Mouse (Mus musculus): ENCODE results near the gene Gpank1. TPM values are rescaled to one million over a fixed set of nuclear protein-coding genes. Genes with fewer than 3 reads are reported as not detected.
"Not testable (repeated sequence)": the region's sequence is repeated elsewhere in the genome, so short reads cannot be mapped to it uniquely, and the experiment has no call there.

Gene Gpank1
- polyA plus RNA-seq, 1 experiment from 2014 or later = 19.1 TPM

- peaks cover 37% of the 10 kb centered on the region for H3K36me3 ChIP-seq
- no peak overlapping the region for H3K9ac ChIP-seq
- 57% methylated on average over 6 of the region's 6 CpGs for WGBS
- no peak overlapping the region for H3K27ac ChIP-seq
- ATAC-seq (ENCODE audit: insufficient read depth, low FRiP score, low read depth) = 0 out of 2 replicates have a peak, but pooled peaks have one; percentile 12
- H3K4me2 ChIP-seq = no peak overlapping the region
- H3K4me1 ChIP-seq = peaks cover 3% of the 10 kb centered on the region; the same call in 1 of the 2 replicates
- no peak overlapping the region for H3K4me3 ChIP-seq (replicated peaks)
- H3K27me3 ChIP-seq (replicated peaks) = no peaks in the 10 kb centered on the region
- H3K9me3 ChIP-seq = no peaks in the 10 kb centered on the region
Measured at GRCm38 (mm10) chr17:35103221-35103690, 18.0 kb upstream of the Gpank1 start.

GRCm38 (mm10) chr17:35104079-35104478 is 17.2 kb upstream of the Gpank1 start:
- Histone ChIP-seq H3K9me3 (no peaks in the 10 kb centered on the region), H3K9ac (no peak overlapping the region), H3K4me1 (peaks cover 3% of the 10 kb centered on the region; the same call in 1 of the 2 replicates), H3K27me3 (replicated peaks) (no peaks in the 10 kb centered on the region), H3K27ac (no peak overlapping the region), H3K4me3 (replicated peaks) (no peak overlapping the region), H3K4me2 (no peak overlapping the region), H3K36me3 (peaks cover 34% of the 10 kb centered on the region)
- WGBS = 91% methylated on average over 7 of the region's 7 CpGs
- no peak for ATAC-seq (ENCODE audit: insufficient read depth, low FRiP score, low read depth)

- no peak overlapping the region for H3K4me2 ChIP-seq
- no peak overlapping the region for H3K9ac ChIP-seq
- no peaks in the 10 kb centered on the region for H3K27me3 ChIP-seq (replicated peaks)
- no peaks in the 10 kb centered on the region for H3K9me3 ChIP-seq
- peak; percentile 72; the same call in 1 of the 2 replicates for ATAC-seq (ENCODE audit: insufficient read depth, low FRiP score, low read depth)
- 67% methylated on average over 6 of the region's 6 CpGs for WGBS
- H3K4me3 ChIP-seq (replicated peaks) = no peak overlapping the region
- no peak overlapping the region for H3K27ac ChIP-seq
- H3K4me1 ChIP-seq = peaks cover 3% of the 10 kb centered on the region; the same call in 1 of the 2 replicates
- peaks cover 29% of the 10 kb centered on the region for H3K36me3 ChIP-seq
Measured at GRCm38 (mm10) chr17:35104754-35105153, 16.5 kb upstream of the Gpank1 start.

- H3K27me3 ChIP-seq (replicated peaks) = no peaks in the 10 kb centered on the region
- whole genome bisulfite sequencing = 26% methylated on average over 13 of the region's 13 CpGs
- no peak for ATAC-seq (ENCODE audit: insufficient read depth, low FRiP score, low read depth)
- H3K4me3 ChIP-seq (replicated peaks) = no peak overlapping the region
- no peaks in the 10 kb centered on the region for H3K9me3 ChIP-seq
- peaks cover 19% of the 10 kb centered on the region for H3K36me3 ChIP-seq
- no peak overlapping the region for H3K27ac ChIP-seq
- no peak overlapping the region for H3K9ac ChIP-seq
- 0 out of 2 replicates have a peak overlapping the region, but pooled peaks have one; percentile 21 for H3K4me2 ChIP-seq
- H3K4me1 ChIP-seq = peaks cover 3% of the 10 kb centered on the region; the same call in 1 of the 2 replicates
Measured at GRCm38 (mm10) chr17:35105740-35106389, 15.4 kb upstream of the Gpank1 start.

- Histone ChIP-seq H3K4me2 (no peak overlapping the region), H3K4me1 (peaks cover 3% of the 10 kb centered on the region; the same call in 1 of the 2 replicates), H3K27me3 (replicated peaks) (no peaks in the 10 kb centered on the region), H3K27ac (no peak overlapping the region), H3K36me3 (peaks cover 13% of the 10 kb centered on the region), H3K9me3 (no peaks in the 10 kb centered on the region), H3K9ac (no peak overlapping the region), H3K4me3 (replicated peaks) (no peak overlapping the region)
- WGBS = 64% methylated on average over 3 of the region's 3 CpGs
- ATAC-seq (ENCODE audit: insufficient read depth, low FRiP score, low read depth) = no peak
Measured at GRCm38 (mm10) chr17:35106522-35106921, 14.7 kb upstream of the Gpank1 start.

GRCm38 (mm10) chr17:35108097-35108496 is 13.2 kb upstream of the Gpank1 start, which contains the start of gene Ly6g5c:
Gene Ly6g5c, plus strand, starts transcription at chr17:35108279.
- no peak within 1 kb of the TSS for H3K4me2 ChIP-seq
- H3K4me1 ChIP-seq = peaks cover 3% of the 10 kb centered on the region; the same call in 1 of the 2 replicates
- no peak within 1 kb of the TSS for H3K9ac ChIP-seq
- H3K36me3 ChIP-seq = 0 out of 2 replicates have a peak, but pooled peaks cover 2% of the 10 kb centered on the region
- H3K27me3 ChIP-seq (replicated peaks) = no peaks in the 10 kb centered on the region
- no peak within 1 kb of the TSS for H3K27ac ChIP-seq
- ATAC-seq (ENCODE audit: insufficient read depth, low FRiP score, low read depth) = no peak
- no peak within 1 kb of the TSS for H3K4me3 ChIP-seq (replicated peaks)
- H3K9me3 ChIP-seq = no peaks in the 10 kb centered on the region
- WGBS = 75% methylated on average over 6 of the region's 6 CpGs

- H3K4me1 ChIP-seq = no peaks in the 10 kb centered on the region
- no peak overlapping the region for H3K27ac ChIP-seq
- 72% methylated on average over 9 of the region's 9 CpGs for WGBS
- H3K4me3 ChIP-seq (replicated peaks) = no peak overlapping the region
- H3K27me3 ChIP-seq (replicated peaks) = no peaks in the 10 kb centered on the region
- H3K36me3 ChIP-seq = peaks cover 7% of the 10 kb centered on the region; the same call in 1 of the 2 replicates
- H3K9me3 ChIP-seq = no peaks in the 10 kb centered on the region
- H3K9ac ChIP-seq = no peak overlapping the region
- H3K4me2 ChIP-seq = no peak overlapping the region
- ATAC-seq (ENCODE audit: insufficient read depth, low FRiP score, low read depth) = no peak
Measured at GRCm38 (mm10) chr17:35111774-35112173, 9.5 kb upstream of the Gpank1 start.

GRCm38 (mm10) chr17:35115046-35116019 is 5.9 kb upstream of the Gpank1 start, which contains the start of gene Ly6g5b:
Gene Ly6g5b, minus strand, starts transcription at chr17:35115428.
- H3K36me3 ChIP-seq = peaks cover 26% of the 10 kb centered on the region

GRCm38 (mm10) chr17:35120745-35121142 is 511 bp upstream of the Gpank1 start:
- peak overlapping the region; percentile 82 for H3K4me3 ChIP-seq (replicated peaks)
- ATAC-seq (ENCODE audit: insufficient read depth, low FRiP score, low read depth) = peak; percentile 0; the same call in 1 of the 2 replicates
- no peaks in the 10 kb centered on the region for H3K9me3 ChIP-seq
- no peaks in the 10 kb centered on the region for H3K27me3 ChIP-seq (replicated peaks)
- H3K4me2 ChIP-seq = peak overlapping the region; percentile 87
- WGBS = under 1% methylated on average over 33 of the region's 33 CpGs
- H3K27ac ChIP-seq = peak overlapping the region; percentile 80
- peaks cover 22% of the 10 kb centered on the region for H3K36me3 ChIP-seq
- H3K9ac ChIP-seq = peak overlapping the region; percentile 88
- H3K4me1 ChIP-seq = peaks cover 24% of the 10 kb centered on the region

More at GRCm38 (mm10) chr17:35115046-35116019, 5.9 kb upstream of the Gpank1 start, which contains the start of gene Ly6g5b:
- Histone ChIP-seq H3K27me3 (replicated peaks) (no peaks in the 10 kb centered on the region), H3K4me2 (no peak within 1 kb of the TSS), H3K9ac (no peak within 1 kb of the TSS), H3K27ac (no peak within 1 kb of the TSS), H3K4me3 (replicated peaks) (no peak within 1 kb of the TSS), H3K4me1 (peaks cover 8% of the 10 kb centered on the region), H3K9me3 (no peaks in the 10 kb centered on the region)
- ATAC-seq (ENCODE audit: insufficient read depth, low FRiP score, low read depth) = no peak
- 83% methylated on average over 8 of the region's 8 CpGs for WGBS

GRCm38 (mm10) chr17:35121871-35122303 is 632 bp downstream of the Gpank1 start, which contains the start of gene Csnk2b:
Gene Csnk2b, minus strand, starts transcription at chr17:35122053.
- Histone ChIP-seq H3K9ac (peak within 1 kb of the TSS; percentile 88), H3K4me2 (peak within 1 kb of the TSS; percentile 91), H3K27ac (peak within 1 kb of the TSS; percentile 91), H3K4me3 (replicated peaks) (peak within 1 kb of the TSS; percentile 82), H3K27me3 (replicated peaks) (no peaks in the 10 kb centered on the region), H3K36me3 (peaks cover 19% of the 10 kb centered on the region), H3K9me3 (no peaks in the 10 kb centered on the region), H3K4me1 (peaks cover 28% of the 10 kb centered on the region)
- WGBS = under 1% methylated on average over 19 of the region's 19 CpGs
- ATAC-seq (ENCODE audit: insufficient read depth, low FRiP score, low read depth) = no peak

GRCm38 (mm10) chr17:35123287-35123686 is 2.0 kb downstream of the Gpank1 start:
- H3K4me2 ChIP-seq; H3K27ac ChIP-seq; ATAC-seq (ENCODE audit: insufficient read depth, low FRiP score, low read depth); H3K9me3 ChIP-seq; H3K9ac ChIP-seq; H3K27me3 ChIP-seq (replicated peaks); H3K4me3 ChIP-seq (replicated peaks); H3K36me3 ChIP-seq: not testable (repeated sequence)
- 90% methylated on average over 9 of the region's 9 CpGs for WGBS
- peaks cover 38% of the 10 kb centered on the region for H3K4me1 ChIP-seq

All from stomach, embryonic 15.5 days (tissue).